Mouse (Mus musculus) small intestine, adult 2 months (tissue): ENCODE results near the gene Tnfrsf13c. TPM values are rescaled to one million over a fixed set of nuclear protein-coding genes. Genes with fewer than 3 reads are reported as not detected.

ENCODE experiments used
- H3K27ac ChIP-seq: fragments of 200-500 bp; 2 replicates; pipeline ENCODE4 v1.5.1; 2012; ENCODE audit warnings: low read depth, low read length, control low read depth, inconsistent platforms; ENCODE audit not compliant: insufficient read depth
- H3K27me3 ChIP-seq: fragments of 200-500 bp; 2 replicates; pipeline ENCODE4 v1.6.1; 2012; ENCODE audit warnings: mild to moderate bottlenecking, moderate library complexity, low read length, inconsistent platforms; ENCODE audit not compliant: control insufficient read depth, insufficient read depth
- H3K36me3 ChIP-seq: fragments of 200-500 bp; 2 replicates; pipeline ENCODE4 v1.6.1; 2012; ENCODE audit warnings: mild to moderate bottlenecking, low read length, control low read depth, inconsistent platforms; ENCODE audit not compliant: control insufficient read depth, insufficient read depth
- H3K4me1 ChIP-seq: fragments of 200-500 bp; 2 replicates; pipeline ENCODE4 v1.6.1; 2012; ENCODE audit warnings: low read length, inconsistent platforms, mixed read lengths; ENCODE audit not compliant: control insufficient read depth, insufficient read depth, insufficient read length
- H3K4me3 ChIP-seq: fragments of 200-500 bp; 2 replicates; pipeline ENCODE4 v1.5.1; 2012; ENCODE audit warnings: low read depth, mild to moderate bottlenecking, control low read depth, inconsistent platforms, low read length, moderate library complexity
- CTCF ChIP-seq: fragments of 200-500 bp; IDR thresholded peaks from 2 replicates; pipeline ENCODE4 v1.5.1; 2012; ENCODE audit warnings: low read depth, mild to moderate bottlenecking, control low read depth, inconsistent platforms, low read length, moderate library complexity, mixed read lengths; ENCODE audit not compliant: insufficient replicate concordance, insufficient read length; ENCODE audit errors: extremely low read depth
- POLR2A ChIP-seq: fragments of 200-500 bp; IDR thresholded peaks from 2 replicates; pipeline ENCODE4 v1.6.1; 2012; ENCODE audit warnings: low read depth, mild to moderate bottlenecking, control low read depth, inconsistent platforms, low read length, moderate library complexity
- WGBS: fragments of 180-500 bp; shearing (Covaris S2); methylation state at CpG from one replicate; pipeline ENCODE4 v1.1.7; 2018; 5-methylcytosine and 5-hydroxymethylcytosine counted together
- polyA plus RNA-seq: library from polyadenylated mRNA; depleted of rRNA; stranded (reverse); fragments of >200 nt; gene quantifications from 2 replicates; pipeline ENCODE4 v1.2.3, GENCODE M21; 2012

Tnfrsf13c gene
- polyA plus RNA-seq, 1 experiment, result 14.1 TPM

DNA sequence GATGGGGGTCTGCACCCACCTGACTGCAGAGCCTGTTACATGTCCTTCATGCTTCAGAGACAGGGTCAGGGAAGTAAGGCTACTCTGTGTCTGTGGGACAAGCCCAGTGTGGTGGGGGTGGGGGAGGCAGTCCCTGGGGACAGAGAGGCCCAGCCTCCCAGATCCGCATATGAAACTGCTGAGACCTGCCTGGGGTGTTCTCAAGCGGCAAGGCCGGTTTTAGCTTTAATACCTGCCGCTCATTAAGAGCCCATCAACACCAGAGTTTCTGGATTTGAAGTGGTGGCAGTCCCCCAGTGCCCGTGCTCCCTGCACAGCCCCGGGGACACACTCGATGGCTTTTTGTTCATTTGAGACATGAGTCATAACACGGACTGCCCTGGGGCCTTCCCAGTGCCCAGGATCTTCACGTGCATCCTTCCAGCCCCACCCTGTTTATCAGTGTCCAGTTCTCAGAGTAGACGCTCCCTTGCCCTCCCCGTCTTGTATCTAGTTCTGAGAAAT is 5.4 kb upstream of the Tnfrsf13c start:
- no peak overlapping the region for H3K4me3 ChIP-seq
- H3K4me1 ChIP-seq, result no peaks in the 10 kb centered on the region; the same call in 1 of the 2 replicates
- no peak overlapping the region for H3K27ac ChIP-seq
- H3K27me3 ChIP-seq, result peaks cover 6% of the 10 kb centered on the region
- 45% methylated on average over 11 of the region's 11 CpGs for WGBS
- no peak for TF ChIP-seq CTCF
- no peak for TF ChIP-seq POLR2A
- H3K36me3 ChIP-seq, result no peaks in the 10 kb centered on the region

DNA sequence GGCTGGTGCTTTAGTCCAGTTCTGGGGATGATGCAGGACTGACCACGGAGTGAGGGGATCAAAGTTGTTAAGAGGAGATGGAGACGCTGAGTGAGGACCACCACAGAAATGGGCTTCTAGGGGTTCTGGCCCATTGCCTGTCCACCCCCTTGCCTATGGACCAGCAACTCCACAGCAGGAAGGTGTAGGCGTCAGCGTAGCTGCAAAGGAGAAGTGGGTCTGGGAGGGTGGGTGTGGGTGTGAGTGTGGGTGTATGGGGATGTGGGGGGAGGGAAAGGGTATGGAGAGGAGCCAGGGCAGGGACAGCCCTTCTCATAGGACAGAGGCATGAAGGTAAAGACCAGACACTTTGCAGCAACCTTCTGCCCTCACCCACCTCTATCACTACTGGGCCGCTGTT is 1.6 kb upstream of the Tnfrsf13c start:
- TF ChIP-seq CTCF, result no peak
- no peak for TF ChIP-seq POLR2A
- Histone ChIP-seq H3K4me1 (peaks cover 9% of the 10 kb centered on the region), H3K36me3 (no peaks in the 10 kb centered on the region), H3K27ac (no peak overlapping the region), H3K27me3 (peaks cover 21% of the 10 kb centered on the region), H3K4me3 (no peak overlapping the region)
- 82% methylated on average over 5 of the region's 5 CpGs for WGBS

DNA sequence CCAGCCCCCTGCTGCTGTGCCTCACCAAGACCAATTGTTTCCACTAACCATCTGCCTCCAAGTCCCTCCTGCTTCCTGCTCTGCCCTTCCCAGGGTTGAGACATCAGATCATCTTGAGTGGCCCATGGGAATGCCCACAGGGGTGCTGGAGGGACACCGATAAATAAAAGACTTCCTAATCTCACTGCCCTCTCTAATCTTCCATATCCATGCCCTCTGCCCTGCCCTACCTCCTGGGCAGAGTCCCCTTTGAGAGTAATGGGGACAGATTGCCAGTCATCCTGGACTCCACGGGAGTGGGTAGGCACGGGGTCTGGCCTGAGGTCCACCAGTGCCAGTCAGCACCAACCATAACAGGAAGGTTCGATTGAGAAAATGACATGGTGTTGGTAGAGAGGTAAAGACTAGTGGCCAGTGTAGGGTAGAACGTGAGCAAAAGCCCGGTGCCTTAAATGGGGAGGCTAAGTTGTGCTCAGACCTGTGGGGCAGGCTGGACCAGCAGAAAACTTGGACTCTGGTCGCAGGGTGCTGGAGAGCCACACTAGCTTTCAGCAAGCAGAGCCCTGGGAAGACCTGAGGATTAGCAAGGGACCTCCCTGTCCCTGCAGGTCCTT is 540 bp upstream of the Tnfrsf13c start:
- Histone ChIP-seq H3K36me3 (no peaks in the 10 kb centered on the region), H3K27me3 (peaks cover 21% of the 10 kb centered on the region), H3K4me3 (0 out of 2 replicates have a peak overlapping the region, but pooled peaks have one; percentile 64), H3K27ac (no peak overlapping the region; the same call in 1 of the 2 replicates), H3K4me1 (peaks cover 9% of the 10 kb centered on the region)
- WGBS, result 36% methylated on average over 7 of the region's 7 CpGs
- TF ChIP-seq CTCF (no peak), POLR2A (no peak)

DNA sequence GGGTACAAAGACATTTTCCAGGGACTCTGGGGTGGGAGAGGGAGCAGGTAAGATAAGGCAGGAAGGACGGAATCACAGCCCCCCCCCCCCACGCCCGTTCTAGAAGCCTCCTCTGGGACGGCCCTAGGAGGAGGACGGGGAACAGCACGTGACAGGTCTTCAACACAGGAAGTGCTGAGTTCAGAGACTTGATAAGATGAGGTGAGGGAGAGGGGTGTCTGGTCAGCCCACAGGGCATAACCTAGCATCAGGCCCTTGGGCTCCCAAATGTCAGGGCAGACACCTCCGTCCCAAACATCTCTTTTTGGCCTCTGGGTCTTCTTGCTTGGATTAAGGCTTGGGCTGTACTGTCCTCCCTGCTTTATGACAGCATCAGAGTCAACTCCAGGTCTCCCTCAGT is 918 bp downstream of the Tnfrsf13c start:
- H3K36me3 ChIP-seq, result no peaks in the 10 kb centered on the region
- H3K4me3 ChIP-seq, result peak overlapping the region; percentile 10
- TF ChIP-seq CTCF, result no peak
- TF ChIP-seq POLR2A, result no peak
- no peak overlapping the region for H3K27ac ChIP-seq
- H3K4me1 ChIP-seq, result peaks cover 12% of the 10 kb centered on the region
- H3K27me3 ChIP-seq, result peaks cover 21% of the 10 kb centered on the region
- WGBS, result 39% methylated on average over 7 of the region's 7 CpGs

DNA sequence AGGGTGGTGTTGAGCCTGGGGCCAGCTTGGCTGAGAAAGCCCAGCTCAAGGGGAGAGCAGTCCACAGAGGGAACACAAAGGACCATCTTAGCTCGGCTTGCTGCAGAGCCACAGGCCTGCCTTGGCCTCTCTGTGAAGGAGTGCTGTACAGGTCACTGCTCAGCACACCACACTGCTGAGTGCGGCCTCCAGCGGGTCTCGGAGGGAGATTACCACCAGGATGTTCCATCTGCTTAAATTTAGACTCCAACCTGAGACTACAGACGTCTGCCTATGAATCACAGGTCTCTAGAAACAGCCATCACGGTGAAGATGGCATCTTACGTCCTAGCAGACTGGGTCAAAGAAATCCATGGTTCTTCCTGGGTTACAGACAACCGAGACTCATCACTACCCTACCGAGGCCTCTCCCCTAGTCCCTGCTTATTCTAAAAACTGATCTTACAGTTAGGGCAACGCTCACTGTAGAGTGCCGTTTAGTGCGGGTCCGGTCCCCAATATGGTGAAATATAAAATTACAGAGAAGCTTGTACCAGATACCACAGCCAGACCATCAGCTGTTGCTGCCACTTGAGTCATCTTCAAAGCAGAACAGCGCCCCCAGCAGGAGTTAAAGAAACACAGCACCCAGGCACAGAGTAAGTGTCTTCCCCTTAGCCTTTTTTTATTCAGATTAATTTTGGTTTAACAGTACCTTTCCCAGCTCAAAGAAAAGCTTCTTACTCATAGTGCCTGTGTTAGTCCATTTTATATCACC is 2.9 kb downstream of the Tnfrsf13c start:
- no peak overlapping the region for H3K27ac ChIP-seq
- no peak for TF ChIP-seq CTCF
- TF ChIP-seq POLR2A, result no peak
- H3K4me3 ChIP-seq, result no peak overlapping the region
- WGBS, result 73% methylated on average over 14 of the region's 14 CpGs
- H3K36me3 ChIP-seq, result no peaks in the 10 kb centered on the region
- H3K27me3 ChIP-seq, result peaks cover 21% of the 10 kb centered on the region
- H3K4me1 ChIP-seq, result peaks cover 12% of the 10 kb centered on the region

DNA sequence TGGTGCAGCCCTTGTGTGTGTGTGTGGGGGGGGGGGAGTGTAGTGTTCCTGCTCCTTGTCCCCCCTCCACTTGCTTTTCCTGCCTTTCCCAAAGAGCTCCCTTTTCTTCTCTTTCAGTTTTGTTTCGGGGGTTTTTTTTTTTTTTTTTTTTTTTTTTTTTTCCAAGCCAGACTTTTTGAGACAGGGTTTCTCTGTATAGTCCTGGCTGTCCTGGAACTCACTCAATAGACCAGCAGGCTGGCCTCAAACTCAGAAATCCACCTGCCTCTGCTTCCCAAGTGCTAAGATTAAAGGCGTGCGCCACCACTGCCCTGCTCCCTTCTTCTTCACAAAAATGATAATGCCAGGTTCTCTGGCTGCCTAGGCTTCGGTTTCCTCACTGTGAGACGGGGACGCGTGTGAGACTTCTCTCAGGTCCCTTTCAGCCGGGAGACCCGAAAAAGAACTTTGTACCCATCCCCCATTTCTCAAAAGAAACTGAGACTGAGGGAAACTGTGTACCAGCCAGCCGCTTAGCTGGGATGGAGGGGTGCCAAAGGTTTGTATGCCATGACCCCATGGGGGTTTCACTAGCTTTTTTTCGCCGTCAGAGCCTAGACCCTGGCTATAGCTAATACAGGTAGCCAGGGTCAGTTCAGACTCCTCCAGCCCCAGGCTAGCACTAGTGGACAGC is 4.0 kb downstream of the Tnfrsf13c start:
- WGBS, result 70% methylated on average over 12 of the region's 12 CpGs
- Histone ChIP-seq H3K4me1 (peaks cover 12% of the 10 kb centered on the region), H3K27ac (no peak overlapping the region), H3K27me3 (peaks cover 22% of the 10 kb centered on the region), H3K36me3 (no peaks in the 10 kb centered on the region), H3K4me3 (no peak overlapping the region)
- TF ChIP-seq POLR2A, result no peak
- no peak for TF ChIP-seq CTCF
